Mouse (Mus musculus) adrenal gland, postnatal 10 days (tissue): ENCODE measurements around the gene Rpl10a. TPM values are rescaled to one million over a fixed set of nuclear protein-coding genes. Genes with fewer than 3 reads are reported as not detected.
A peak's percentile ranks its signal among the peaks of the same experiment; 100 is the strongest.

Experiments
- DNase-seq: peaks from one replicate; pipeline ENCODE4 v3.0.0; 2021; ENCODE audit warnings: mixed read lengths
- long read RNA-seq, 2 experiments: library from polyadenylated mRNA; stranded (forward); transcript quantifications; one replicate each; pipeline ENCODE4 v2.0.0; 2021
- total RNA-seq, 2 experiments: library from RNA; stranded (reverse); gene quantifications; 2 replicates each; pipeline ENCODE4 v1.2.3; 2021

The Rpl10a gene
- total RNA-seq = 100 to 1,000 TPM; 948 to 951 TPM
- long read RNA-seq, experiment 1, transcript Rpl10a-201 (6 exons, 830 nt) = major isoform, 469 of 530 reads
- long read RNA-seq, experiment 1, transcript Rpl10a-207 (5 exons, 901 nt) = minor isoform, 10 of 530 reads
- long read RNA-seq, experiment 1, transcript Rpl10a-206 (5 exons, 1,022 nt) = minor isoform, 15 of 530 reads
- long read RNA-seq, experiment 1, transcript Rpl10a-204 (2 exons, 1,618 nt) = minor isoform, 7 of 530 reads
- long read RNA-seq, experiment 1, partial matches to known transcripts = 12 of 530 reads
- long read RNA-seq, experiment 1, other reads (novel, unspliced or antisense) = 5 of 530 reads
- long read RNA-seq, experiment 2, transcript Rpl10a-206 (5 exons, 1,022 nt) = minor isoform, 13 of 280 reads
- long read RNA-seq, experiment 2, transcript Rpl10a-212 (6 exons, 729 nt) = minor isoform, 5 of 280 reads
- long read RNA-seq, experiment 2, transcript Rpl10a-201 (6 exons, 830 nt) = major isoform, 245 of 280 reads
- long read RNA-seq, experiment 2, partial matches to known transcripts = 4 of 280 reads
- long read RNA-seq, experiment 2, other reads (novel, unspliced or antisense) = 3 of 280 reads

DNA sequence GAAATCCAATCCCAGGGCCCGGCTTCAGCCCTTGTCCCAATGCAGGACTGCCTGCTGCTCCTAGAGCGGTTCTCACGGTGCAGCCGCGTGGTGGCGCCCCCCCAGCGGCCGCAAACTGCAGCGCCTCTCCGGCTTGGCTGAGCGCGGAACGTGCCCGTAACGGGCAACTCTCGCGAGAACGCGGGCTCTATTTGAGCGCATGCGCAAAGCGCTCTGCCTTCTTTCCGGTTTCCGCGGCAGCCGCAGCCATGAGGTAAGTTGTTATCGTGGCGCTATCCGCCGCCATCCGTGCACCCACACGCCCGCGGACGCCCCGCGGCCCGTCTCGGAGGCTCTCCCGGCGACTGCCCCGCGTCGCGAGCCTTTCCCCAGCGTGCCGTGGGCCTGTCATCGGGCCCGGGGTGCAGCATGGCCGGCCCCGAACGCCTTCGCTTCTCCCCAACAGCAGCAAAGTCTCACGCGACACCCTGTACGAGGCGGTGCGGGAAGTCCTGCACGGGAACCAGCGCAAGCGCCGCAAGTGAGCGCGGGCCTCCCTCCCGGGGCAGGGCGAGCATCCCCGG lies at the start of gene Rpl10a:
TSS of gene Rpl10a (plus strand) at position 106 of the 563 bp plus-strand sequence.
- DNase-seq = peak; percentile 98

DNA sequence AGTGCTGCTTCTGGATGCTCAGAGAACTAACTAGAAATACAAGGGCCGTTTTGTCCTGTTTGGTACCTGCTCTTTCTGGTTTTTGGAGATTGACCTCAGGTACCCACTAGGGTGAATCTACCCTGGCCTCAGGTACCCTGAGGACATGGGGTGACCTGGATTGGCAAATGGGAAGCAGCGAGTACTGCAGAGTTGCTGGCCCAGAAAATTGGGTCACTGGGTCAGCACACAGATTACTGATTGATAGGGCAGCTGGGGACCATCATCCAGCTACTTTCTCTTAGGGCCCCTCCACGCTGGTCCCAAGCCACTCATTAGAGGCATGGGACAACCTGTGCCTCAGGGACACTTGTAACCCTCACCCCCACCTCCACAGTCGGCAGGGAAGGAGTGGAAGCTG lies 49.0 kb upstream of the Rpl10a start:
- DNase-seq = no peak

DNA sequence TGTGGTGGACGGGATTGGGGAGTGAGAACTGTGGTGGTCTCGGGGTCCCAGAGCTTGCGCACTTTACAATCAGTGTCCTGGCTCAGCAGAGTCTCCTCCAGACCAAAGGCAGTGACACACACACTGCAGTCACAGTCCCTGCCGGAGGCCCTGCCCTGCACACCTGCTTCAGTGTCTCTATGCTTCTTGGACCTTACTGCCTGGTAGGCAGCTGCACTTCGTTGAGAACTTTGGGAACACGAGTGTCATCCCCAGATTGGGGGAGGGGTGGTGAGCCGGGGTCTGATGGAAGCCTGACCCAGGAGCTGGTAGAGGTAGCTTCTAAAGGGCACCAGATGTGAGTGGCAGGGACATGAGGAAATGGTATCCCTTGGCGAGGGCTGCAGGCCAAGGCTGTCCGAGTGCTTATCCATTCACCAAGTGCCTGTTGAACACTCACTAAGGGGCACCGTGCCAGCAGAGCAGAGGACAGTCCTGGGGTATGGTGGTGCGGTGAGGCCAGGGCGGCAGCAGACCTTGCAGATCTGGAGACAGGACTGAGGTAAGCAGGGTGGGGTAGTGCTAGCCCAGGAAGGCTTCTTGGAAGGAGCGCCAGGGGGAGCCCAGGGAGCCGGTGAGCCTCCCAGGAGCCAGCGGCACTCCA lies 48.4 kb upstream of the Rpl10a start:
- peak; percentile 88 for DNase-seq

DNA sequence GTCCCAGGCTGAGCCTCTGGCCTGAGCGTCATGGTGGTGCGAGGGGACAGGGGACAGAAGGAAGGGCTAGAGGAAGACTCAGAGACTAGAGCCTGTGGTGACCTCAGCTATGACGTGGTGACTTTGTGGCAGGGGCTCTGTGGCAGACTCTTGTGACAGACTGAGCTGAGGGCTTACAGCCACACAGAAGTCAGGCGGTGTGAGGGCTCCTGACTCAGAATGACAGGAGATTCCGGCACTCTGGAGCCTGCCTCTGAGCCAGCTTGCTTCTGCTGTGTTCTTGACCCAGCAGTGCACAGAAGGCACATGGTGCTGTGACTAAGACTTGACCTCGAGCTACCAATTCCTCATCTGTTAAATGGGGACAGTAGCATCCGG lies 47.9 kb upstream of the Rpl10a start:
- DNase-seq = peak; percentile 68

DNA sequence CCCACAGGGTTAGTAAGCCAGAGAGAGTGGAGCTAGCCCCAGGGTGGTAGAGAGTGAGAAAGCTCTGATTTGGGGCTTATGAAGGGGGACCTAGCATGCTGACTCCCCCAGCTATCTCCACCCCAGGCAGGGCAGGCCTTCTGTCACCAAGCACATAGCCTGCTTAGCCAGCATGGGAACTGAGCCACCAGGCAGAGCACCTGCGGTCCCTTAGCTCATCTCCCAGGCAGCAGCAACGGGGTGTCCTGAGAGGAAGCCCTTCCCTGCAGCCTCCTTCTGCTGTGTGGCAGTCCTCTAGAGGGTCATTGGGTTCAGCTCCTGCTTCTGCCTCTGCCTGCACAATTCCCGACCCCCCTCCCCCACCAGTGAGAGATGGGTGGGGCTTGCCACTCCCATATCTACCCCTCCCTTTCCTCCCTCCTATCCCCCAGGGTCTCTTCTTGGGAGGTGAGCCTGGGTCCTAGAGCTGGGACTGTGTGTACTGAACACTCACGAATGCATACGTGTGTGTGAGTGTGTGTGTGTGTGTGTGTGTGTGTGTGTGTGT lies 47.4 kb upstream of the Rpl10a start:
- DNase-seq = no peak

DNA sequence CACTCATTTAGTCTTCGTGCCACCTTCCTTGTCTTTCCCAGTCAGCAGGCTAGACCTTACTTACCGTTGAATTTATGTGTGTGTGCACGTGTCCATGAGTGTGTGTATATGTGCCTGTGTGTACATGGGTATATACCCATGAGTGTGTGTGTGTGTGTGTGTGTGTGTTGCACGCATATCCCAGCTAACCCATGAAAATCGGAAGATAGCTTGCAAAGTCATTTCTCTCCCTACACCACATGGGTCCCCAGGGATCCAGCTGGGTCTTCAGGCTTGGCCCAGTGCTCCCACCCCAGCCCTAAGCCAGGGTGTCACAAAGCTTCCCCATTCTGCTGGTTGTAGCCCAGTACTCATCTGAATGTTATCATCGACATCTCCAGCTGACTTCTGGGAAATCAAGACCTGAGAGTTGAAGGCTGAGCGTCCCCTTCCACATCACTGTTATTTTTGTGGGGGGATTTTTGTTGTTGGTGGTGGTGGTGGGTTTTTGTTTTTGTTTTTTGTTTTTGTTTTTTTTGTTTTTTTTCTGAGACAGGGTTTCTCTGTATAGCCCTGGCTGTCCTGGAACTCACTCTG lies 46.3 kb upstream of the Rpl10a start:
- DNase-seq = no peak

DNA sequence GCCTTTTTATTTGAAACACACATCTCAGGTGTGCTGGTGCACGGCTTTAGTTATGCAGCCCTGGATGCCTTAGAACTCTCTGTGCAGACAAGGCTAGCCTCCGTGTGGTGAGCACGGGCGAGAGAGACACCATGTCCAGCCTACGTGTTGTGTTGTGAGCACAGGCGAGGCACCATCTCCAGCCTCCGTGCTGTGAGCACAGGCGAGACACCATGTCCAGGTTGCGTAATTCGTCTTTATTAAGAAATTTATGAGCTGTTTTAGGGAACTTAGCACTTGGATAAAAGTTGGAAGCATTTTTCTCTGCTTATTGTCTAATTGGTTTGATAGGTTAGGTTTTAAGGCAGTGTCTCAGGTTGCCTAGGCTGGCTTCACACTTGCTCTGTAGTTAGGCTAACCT lies 45.1 kb upstream of the Rpl10a start:
- no peak for DNase-seq

DNA sequence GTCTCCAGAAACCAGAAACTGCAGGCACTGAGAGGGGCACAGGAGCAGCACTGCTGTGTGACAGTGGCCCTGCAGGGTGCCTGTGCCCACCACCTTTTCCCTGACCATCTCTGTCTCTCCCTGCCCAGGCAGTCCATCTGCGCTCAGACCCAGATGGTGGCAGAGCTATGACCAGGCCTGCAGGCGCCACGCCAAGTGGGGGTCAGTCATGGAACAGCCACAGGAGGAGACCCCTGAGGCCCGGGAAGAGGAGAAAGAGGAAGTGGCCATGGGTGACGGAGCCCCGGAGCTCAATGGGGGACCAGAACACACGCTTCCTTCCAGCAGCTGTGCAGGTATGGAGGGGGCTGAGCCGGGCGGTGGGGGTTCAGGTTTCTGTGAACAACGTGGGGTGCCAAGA lies 42.1 kb upstream of the Rpl10a start:
- no peak for DNase-seq

DNA sequence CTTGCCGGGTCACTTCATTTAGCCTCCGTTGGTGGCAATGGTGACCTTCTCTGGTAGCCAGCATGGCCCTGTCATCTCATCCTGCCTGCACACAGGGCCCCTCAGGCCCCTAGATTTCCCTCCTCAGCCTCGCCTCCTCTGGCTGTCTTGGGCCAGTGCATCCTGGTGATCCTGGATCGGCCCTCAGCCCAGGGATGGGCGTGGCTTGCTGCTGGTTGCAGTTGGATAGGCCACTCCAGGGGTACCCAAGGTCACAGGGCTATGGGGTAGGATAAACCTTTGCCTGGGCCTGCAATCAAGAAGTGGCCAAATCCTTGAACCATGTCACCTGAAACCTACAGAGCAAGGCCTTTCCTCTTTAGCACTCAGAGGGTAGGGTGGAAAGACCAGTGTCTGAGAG lies 41.3 kb upstream of the Rpl10a start:
- DNase-seq = no peak

DNA sequence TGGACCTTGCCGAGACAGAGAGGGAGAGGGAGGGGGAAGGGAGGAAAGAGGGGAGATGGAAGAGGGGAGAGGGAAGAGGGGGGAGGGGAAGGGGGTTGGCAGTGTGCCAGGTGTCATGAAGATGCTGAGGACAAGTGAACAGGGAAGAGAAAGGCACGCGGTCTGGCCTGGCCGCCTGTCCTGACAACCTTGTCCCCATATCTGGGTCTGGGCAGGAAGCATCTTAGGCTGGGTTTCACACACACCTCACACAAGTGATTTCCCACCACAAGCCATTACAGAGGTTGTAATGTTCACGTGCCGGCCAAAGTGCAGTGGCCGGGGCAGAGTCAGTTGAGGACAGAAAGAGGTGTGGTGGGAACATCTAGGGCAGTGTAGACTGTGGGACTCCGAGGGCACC lies 40.7 kb upstream of the Rpl10a start:
- DNase-seq = no peak

DNA sequence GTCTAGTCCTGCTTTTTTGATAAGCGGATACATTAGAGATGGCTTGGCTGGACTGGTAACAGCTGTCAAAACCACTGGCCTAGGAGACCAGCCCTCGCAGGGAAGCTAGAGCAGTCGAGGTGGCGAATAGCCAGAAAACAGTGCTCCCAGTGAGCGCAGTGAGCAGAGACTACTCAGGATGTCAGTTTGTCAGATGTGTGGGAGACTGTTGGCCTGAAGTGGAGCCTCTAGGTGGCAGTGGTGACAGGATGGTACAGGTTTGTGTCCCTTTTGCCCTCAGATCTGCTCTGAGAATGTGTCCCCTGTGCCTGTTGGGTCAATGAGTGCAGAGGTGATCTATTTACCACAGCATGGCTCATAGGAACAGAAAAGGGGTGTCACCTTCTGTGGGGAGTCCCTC lies 40.3 kb upstream of the Rpl10a start:
- no peak for DNase-seq

DNA sequence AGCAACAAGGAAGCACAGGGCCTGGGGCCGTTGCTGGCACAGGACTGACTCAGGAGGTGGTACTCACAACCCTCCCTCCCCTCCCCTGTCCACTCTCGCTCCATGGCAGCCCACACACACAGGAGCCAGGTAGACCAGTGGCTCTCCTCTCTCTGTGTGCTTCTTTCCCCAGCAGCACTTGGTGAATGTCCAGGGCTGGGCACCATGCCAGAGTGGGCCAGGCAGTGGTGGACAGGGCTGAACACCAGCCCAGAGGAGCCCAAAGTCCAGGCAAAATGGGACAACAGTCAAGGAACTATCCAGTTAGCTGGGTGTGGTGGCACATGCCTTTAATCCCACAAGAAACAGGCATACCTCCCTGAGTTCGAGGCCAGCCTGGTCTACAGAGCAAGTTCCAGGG lies 38.0 kb upstream of the Rpl10a start:
- peak; percentile 95 for DNase-seq

DNA sequence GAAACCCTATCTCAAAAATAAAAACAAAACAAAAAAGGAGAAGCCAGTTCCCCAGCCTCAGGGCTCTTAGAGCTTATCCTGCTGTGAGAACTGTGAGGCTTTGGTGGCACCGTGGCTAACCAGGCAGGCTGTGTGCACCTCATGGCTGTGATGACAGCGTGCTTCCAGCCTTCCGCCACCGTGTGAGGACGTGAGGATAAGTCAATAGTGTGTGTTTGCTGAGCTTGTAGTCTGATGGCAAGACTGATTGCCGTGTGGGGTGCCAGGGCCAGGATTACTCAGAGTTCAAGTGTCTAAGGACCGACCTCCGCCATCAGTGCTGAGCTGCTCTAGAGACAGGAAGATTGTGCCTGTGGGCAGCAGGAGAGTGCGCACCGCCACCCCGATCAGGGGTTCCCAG lies 37.6 kb upstream of the Rpl10a start:
- no peak for DNase-seq

DNA sequence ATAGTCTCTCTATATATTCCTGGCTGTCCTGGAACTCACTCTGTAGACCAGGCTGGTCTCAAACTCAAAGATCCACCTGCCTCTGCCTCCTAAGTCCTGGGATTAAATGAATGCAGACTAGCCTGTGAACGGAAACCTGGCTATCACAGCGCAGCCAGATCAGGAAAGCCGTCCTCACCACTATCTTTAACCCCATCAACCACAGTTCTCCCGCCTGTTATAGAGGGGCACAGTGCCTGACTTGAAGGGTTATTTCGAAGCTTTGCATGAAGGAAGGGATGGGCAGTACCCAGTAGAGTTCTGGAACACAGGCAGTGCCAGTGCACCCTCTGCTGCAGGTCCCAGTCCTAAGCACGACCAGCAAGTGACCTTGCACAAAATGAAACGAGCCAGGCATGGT lies 36.9 kb upstream of the Rpl10a start:
- no peak for DNase-seq

DNA sequence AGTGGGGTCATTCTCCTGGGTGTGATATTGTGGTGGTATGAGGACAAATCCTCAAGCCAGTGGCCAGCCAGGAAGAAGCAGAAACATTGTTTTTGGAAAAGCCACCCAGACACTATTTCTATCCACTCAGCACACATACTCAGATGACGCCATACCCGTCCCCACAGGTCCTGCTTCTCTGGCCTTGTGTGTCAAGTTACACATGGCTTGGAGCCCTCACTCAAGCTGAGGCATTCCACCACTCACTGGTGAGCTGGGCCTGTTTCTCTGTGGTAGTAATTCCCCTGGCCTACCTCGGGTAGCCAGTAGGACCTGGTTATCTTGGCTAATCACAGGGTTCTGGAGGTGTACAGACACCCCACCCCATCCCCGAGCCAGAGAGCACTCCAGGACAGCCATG lies 34.6 kb upstream of the Rpl10a start:
- DNase-seq = no peak

DNA sequence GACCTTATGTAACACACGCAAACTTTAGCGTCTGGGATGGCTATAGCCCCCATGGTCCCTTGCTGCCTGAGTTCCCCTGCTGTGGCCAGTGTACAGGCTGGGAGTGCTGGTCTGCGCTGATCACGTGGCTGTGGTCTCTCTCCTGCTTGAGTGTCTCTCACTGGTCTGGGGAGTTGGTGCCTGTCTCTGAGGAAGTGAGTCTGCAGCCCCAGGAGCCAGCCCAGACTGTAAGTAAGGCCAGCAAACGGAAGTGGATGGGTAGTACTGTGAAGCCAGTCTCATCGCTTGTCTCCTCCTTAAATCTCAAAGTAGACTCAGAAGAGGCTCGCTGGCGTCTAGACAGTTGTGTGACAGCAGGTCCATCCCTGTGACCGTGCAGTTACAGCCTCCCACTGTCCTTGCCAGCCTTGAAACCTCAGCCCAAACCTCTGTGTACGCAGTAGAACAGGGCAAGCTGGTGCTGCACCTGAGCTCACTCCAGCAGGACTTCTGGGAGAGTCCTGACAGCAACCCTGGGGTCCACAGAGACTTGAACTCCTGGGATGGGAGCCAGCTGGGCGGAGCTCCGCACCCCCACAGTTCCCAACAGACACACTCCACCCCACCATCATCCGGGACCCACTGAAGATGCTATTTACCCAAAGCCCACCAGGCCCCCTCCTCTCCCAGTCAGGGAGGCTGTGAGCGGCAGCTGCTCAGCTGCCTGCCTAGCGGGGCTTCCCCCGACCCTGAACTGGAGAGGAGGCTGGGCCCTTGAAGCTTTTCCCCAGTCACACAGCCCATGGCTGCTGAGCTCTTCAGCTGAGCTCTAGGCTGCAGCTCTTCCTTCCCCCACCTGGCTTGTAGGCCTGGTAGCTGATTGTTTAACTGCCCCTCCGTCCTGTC lies 33.6 kb upstream of the Rpl10a start:
- no peak for DNase-seq

DNA sequence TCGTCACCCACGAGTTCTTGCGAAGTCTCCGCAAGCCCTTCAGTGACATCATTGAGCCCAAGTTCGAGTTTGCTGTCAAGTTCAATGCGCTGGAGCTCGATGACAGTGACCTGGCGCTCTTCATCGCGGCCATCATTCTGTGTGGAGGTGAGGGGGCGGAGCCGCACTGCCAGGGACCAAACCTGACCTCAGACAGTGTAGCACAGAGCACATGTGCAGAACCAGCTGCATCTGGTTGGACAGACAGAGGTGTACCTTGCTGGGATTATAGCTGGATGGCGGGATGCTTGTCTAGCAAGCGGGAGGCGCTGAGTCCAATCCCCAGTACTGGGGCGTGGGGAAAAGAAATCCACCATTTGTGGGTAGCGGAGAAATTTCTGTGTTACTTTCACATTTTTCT lies 29.4 kb upstream of the Rpl10a start:
- no peak for DNase-seq

DNA sequence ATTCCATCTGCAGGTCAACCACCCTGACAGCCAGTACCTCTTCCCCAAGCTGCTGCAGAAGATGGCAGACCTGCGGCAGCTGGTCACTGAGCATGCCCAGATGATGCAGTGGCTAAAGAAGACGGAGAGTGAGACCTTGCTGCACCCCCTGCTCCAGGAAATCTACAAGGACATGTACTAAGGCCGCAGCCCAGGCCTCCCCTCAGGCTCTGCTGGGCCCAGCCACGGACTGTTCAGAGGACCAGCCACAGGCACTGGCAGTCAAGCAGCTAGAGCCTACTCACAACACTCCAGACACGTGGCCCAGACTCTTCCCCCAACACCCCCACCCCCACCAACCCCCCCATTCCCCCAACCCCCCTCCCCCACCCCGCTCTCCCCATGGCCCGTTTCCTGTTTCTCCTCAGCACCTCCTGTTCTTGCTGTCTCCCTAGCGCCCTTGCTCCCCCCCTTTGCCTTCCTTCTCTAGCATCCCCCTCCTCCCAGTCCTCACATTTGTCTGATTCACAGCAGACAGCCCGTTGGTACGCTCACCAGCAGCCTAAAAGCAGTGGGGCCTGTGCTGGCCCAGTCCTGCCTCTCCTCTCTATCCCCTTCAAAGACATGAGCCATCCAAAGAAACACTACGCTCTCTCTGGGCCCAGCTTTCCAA lies 28.5 kb upstream of the Rpl10a start:
- no peak for DNase-seq

DNA sequence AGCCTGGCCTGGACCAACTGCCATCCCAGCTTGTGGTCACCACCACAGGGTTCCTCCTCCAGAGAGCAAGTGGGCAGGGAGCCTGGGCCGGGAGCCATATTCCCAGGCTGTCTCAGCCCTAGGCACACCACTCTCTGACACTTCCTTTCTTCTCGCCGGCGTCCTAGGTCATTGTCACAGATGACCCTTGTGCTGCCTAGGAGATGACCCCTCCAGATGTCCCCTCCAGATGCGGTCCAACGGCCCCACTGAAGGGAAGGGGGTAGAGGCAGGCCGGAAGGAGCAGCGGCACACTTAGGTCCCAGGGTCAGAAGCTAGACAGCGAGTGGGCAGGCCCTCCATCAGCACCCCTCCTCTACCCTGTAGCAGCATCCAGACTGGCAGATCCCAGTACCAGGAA lies 27.9 kb upstream of the Rpl10a start:
- no peak for DNase-seq

DNA sequence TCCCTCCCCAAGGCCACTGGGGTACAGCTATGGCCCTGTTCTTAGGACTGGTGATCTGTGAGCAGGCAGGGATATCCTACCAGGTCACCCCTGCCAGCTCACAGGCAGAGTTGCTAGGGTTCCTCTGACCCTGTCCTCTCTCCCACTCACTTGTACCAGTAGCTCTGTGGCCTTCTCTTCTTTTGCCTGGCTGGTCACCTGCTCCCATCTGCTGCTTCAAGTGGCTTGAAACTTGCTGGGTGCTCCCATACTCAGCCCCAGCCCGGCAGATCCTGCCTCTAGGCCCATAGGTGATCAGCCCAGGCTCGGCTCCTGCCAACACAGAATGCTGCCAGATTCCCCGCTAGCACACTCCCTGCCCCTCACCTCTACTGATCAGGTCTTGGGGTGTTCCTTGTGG lies 27.4 kb upstream of the Rpl10a start:
- no peak for DNase-seq

DNA sequence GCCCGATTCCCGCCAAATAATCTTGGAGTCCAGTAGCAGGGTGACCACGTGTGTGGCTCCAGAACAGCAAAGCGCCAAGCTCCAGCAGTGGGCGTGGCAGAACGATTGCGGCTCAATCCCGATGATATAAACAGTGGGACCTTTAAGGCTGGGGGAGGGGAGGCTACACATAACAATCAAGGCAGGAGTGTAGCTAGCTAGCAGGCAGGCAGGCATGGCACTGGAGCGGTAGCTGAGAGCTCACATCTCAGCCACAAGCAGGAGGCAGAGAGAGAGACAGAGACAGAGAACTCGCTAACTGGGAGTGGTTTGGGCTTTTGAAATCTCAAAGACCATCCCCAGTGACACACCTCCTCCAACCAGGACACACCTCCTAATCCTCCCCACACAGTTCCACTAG lies 23.1 kb upstream of the Rpl10a start:
- DNase-seq = no peak
